Mouse (Mus musculus) ES-Bruce4 (cell line): Measurements from ENCODE around the gene Mif. TPM values are rescaled to one million over a fixed set of nuclear protein-coding genes. Genes with fewer than 3 reads are reported as not detected.

Source experiments
- H3K27ac ChIP-seq: 2 replicates; pipeline ENCODE4 v1.5.1; 2012; ENCODE audit warnings: low read length, inconsistent platforms; ENCODE audit not compliant: insufficient read depth
- H3K27me3 ChIP-seq: 2 replicates; pipeline ENCODE4 v1.6.1; 2012; ENCODE audit warnings: mild to moderate bottlenecking, low read length, inconsistent platforms; ENCODE audit not compliant: control insufficient read depth, poor library complexity, insufficient read depth, severe bottlenecking
- H3K36me3 ChIP-seq: 2 replicates; pipeline ENCODE4 v1.6.1; 2012; ENCODE audit warnings: inconsistent platforms, mild to moderate bottlenecking, low read length, moderate library complexity; ENCODE audit not compliant: control insufficient read depth, poor library complexity, insufficient read depth, severe bottlenecking
- H3K4me1 ChIP-seq: one replicate; pipeline ENCODE4 v1.8.1; 2011; ENCODE audit warnings: low read length; ENCODE audit not compliant: control insufficient read depth, insufficient read depth
- H3K4me3 ChIP-seq: 2 replicates; pipeline ENCODE4 v1.5.1; 2011; ENCODE audit warnings: low read depth, mild to moderate bottlenecking, low read length
- H3K9ac ChIP-seq: 2 replicates; pipeline ENCODE4 v1.6.1; 2012; ENCODE audit warnings: low read depth, mild to moderate bottlenecking, inconsistent platforms; ENCODE audit not compliant: poor library complexity, severe bottlenecking
- H3K9me3 ChIP-seq: replicated peaks from 2 replicates; pipeline ENCODE4 v1.6.1; 2012; ENCODE audit warnings: mild to moderate bottlenecking, low read length, inconsistent platforms; ENCODE audit not compliant: control insufficient read depth, poor library complexity, insufficient read depth, severe bottlenecking
- CTCF ChIP-seq: IDR thresholded peaks from one replicate; pipeline ENCODE4 v1.8.1; 2011; ENCODE audit warnings: low read depth, low read length
- EP300 ChIP-seq: IDR thresholded peaks from 2 replicates; pipeline ENCODE4 v1.6.1; 2011; ENCODE audit warnings: low read depth, low read length; ENCODE audit not compliant: insufficient read depth
- POLR2A ChIP-seq: IDR thresholded peaks from one replicate; pipeline ENCODE4 v1.8.1; 2011; ENCODE audit warnings: low read length; ENCODE audit not compliant: insufficient read depth
- polyA plus RNA-seq: library from polyadenylated mRNA; stranded (reverse); fragments of >200 nt; gene quantifications from 2 replicates; pipeline ENCODE4 v1.2.4, GENCODE M21; 2011; ENCODE audit warnings: low read depth; ENCODE audit not compliant: missing spikeins, insufficient read depth, insufficient read length

Mif gene
- polyA plus RNA-seq, 1 experiment, result 1,651 TPM

GRCm38 (mm10) chr10:75829529-75830274 is 30.3 kb downstream of the Mif start:
- no peak overlapping the region for H3K9ac ChIP-seq
- no peak overlapping the region for H3K27ac ChIP-seq
- H3K4me1 ChIP-seq, result no peaks in the 10 kb centered on the region
- H3K9me3 ChIP-seq, result no peaks in the 10 kb centered on the region
- TF ChIP-seq POLR2A (no peak), CTCF (no peak), EP300 (no peak)
- H3K4me3 ChIP-seq, result no peak overlapping the region
- H3K27me3 ChIP-seq, result no peaks in the 10 kb centered on the region
- no peaks in the 10 kb centered on the region for H3K36me3 ChIP-seq

GRCm38 (mm10) chr10:75828500-75828931 is 31.5 kb downstream of the Mif start:
- Histone ChIP-seq H3K9ac (no peak overlapping the region), H3K27me3 (no peaks in the 10 kb centered on the region), H3K4me3 (no peak overlapping the region), H3K27ac (no peak overlapping the region), H3K4me1 (no peaks in the 10 kb centered on the region), H3K9me3 (no peaks in the 10 kb centered on the region), H3K36me3 (no peaks in the 10 kb centered on the region)
- TF ChIP-seq CTCF (no peak), EP300 (no peak), POLR2A (no peak)

- Histone ChIP-seq H3K4me1 (no peaks in the 10 kb centered on the region), H3K27ac (no peak overlapping the region), H3K9ac (no peak overlapping the region), H3K36me3 (no peaks in the 10 kb centered on the region), H3K27me3 (no peaks in the 10 kb centered on the region), H3K4me3 (no peak overlapping the region), H3K9me3 (no peaks in the 10 kb centered on the region)
- TF ChIP-seq EP300 (no peak), CTCF (no peak), POLR2A (no peak)
Measured at GRCm38 (mm10) chr10:75827668-75828360, 32.2 kb downstream of the Mif start.

DNA sequence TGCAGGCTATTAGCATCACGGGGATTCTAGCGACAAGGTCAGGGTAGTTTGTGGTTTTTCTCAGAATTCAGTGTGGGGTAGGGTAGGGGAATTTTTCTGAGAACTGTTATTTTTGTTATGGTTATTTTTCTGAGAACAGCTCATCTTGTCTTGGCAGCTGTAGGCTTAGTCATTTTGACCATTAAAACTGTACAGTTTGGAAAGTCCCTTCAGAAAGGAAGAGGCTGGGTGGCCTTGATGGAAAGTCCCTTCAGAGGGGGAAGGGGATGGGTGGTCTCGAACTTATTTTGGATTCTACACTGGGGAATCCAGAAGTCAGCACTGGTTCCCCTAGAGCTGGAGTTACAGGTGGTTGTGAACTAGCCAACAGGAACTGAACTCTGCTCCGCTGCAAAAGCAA is 35.5 kb downstream of the Mif start:
- Histone ChIP-seq H3K4me3 (no peak overlapping the region), H3K9ac (no peak overlapping the region), H3K9me3 (no peaks in the 10 kb centered on the region), H3K36me3 (no peaks in the 10 kb centered on the region), H3K27ac (no peak overlapping the region), H3K4me1 (no peaks in the 10 kb centered on the region), H3K27me3 (no peaks in the 10 kb centered on the region)
- TF ChIP-seq POLR2A (no peak), CTCF (no peak), EP300 (no peak)

GRCm38 (mm10) chr10:75823782-75824181 is 36.3 kb downstream of the Mif start:
- no peak for TF ChIP-seq EP300
- TF ChIP-seq CTCF, result no peak
- no peak for TF ChIP-seq POLR2A
- Histone ChIP-seq H3K27me3 (no peaks in the 10 kb centered on the region), H3K9me3 (no peaks in the 10 kb centered on the region), H3K27ac (no peak overlapping the region), H3K4me1 (no peaks in the 10 kb centered on the region), H3K36me3 (no peaks in the 10 kb centered on the region), H3K4me3 (no peak overlapping the region), H3K9ac (no peak overlapping the region)

GRCm38 (mm10) chr10:75822443-75822842 is 37.6 kb downstream of the Mif start, which contains the start of gene Gstt4:
Gstt4 (minus strand) TSS chr10:75822543.
- H3K4me3 ChIP-seq, result no peak within 1 kb of the TSS
- H3K9ac ChIP-seq, result no peak within 1 kb of the TSS
- H3K9me3 ChIP-seq, result no peaks in the 10 kb centered on the region
- H3K36me3 ChIP-seq, result no peaks in the 10 kb centered on the region
- no peaks in the 10 kb centered on the region for H3K4me1 ChIP-seq
- TF ChIP-seq POLR2A (no peak), EP300 (no peak), CTCF (no peak)
- no peak within 1 kb of the TSS for H3K27ac ChIP-seq
- no peaks in the 10 kb centered on the region for H3K27me3 ChIP-seq
